Mouse (Mus musculus) forebrain, embryonic 16.5 days (tissue): ENCODE measurements around the gene Kifc3. TPM values are rescaled to one million over a fixed set of nuclear protein-coding genes. Genes with fewer than 3 reads are reported as not detected.
"Not testable (repeated sequence)": the region's sequence is repeated elsewhere in the genome, so short reads cannot be mapped to it uniquely, and the experiment has no call there.

ENCODE experiments used
- ATAC-seq: fragments of 200-750 bp; cut with Nextera tagmentation; 2 replicates; pipeline ENCODE4 v1.8.0; 2017; ENCODE audit warnings: mild to moderate bottlenecking, moderate library complexity
- H3K27ac ChIP-seq: fragments of 300-500 bp; sonication (generic); 2 replicates; pipeline ENCODE4 v1.5.1; 2014; ENCODE audit warnings: low read length, control low read depth
- H3K27me3 ChIP-seq: fragments of 300-500 bp; sonication (generic); replicated peaks from 2 replicates; pipeline ENCODE4 v1.6.1; 2014; ENCODE audit warnings: low read length; ENCODE audit not compliant: control insufficient read depth, insufficient read depth
- H3K36me3 ChIP-seq: fragments of 300-500 bp; sonication (generic); 2 replicates; pipeline ENCODE4 v1.6.1; 2014; ENCODE audit not compliant: control insufficient read depth, insufficient read depth
- H3K4me1 ChIP-seq: fragments of 300-500 bp; sonication (generic); replicated peaks from 2 replicates; pipeline ENCODE4 v1.6.1; 2014; ENCODE audit warnings: low read length; ENCODE audit not compliant: control insufficient read depth, insufficient read depth
- H3K4me2 ChIP-seq: fragments of 300-500 bp; sonication (generic); 2 replicates; pipeline ENCODE4 v1.6.1; 2014; ENCODE audit warnings: mild to moderate bottlenecking, low read length, control low read depth
- H3K4me3 ChIP-seq: fragments of 300-500 bp; sonication (generic); replicated peaks from 2 replicates; pipeline ENCODE4 v1.5.1; 2014; ENCODE audit warnings: mild to moderate bottlenecking, low read length, control low read depth
- H3K9ac ChIP-seq: fragments of 300-500 bp; sonication (generic); replicated peaks from 2 replicates; pipeline ENCODE4 v1.6.1; 2014; ENCODE audit warnings: low read depth, low read length, control low read depth
- H3K9me3 ChIP-seq: fragments of 300-500 bp; sonication (generic); 2 replicates; pipeline ENCODE4 v1.6.1; 2016; ENCODE audit warnings: low read length; ENCODE audit not compliant: control insufficient read depth
- WGBS: fragments of 180-500 bp; shearing (Covaris S2); extraction: QIAGEN DNeasy Blood & Tissue Kit; methylation state at CpG from one replicate; pipeline ENCODE4 v1.1.7; 2014; 5-methylcytosine and 5-hydroxymethylcytosine counted together
- polyA plus RNA-seq: library from polyadenylated mRNA; unstranded; fragments of >200 nt; fragmentation: Nextera tagmentation; extraction: Ambion mirVana; gene quantifications from 2 replicates; pipeline ENCODE4 v1.2.1, GENCODE M21; 2015

Kifc3 gene
- polyA plus RNA-seq, 1 experiment from 2014 or later: 21.9 TPM

DNA sequence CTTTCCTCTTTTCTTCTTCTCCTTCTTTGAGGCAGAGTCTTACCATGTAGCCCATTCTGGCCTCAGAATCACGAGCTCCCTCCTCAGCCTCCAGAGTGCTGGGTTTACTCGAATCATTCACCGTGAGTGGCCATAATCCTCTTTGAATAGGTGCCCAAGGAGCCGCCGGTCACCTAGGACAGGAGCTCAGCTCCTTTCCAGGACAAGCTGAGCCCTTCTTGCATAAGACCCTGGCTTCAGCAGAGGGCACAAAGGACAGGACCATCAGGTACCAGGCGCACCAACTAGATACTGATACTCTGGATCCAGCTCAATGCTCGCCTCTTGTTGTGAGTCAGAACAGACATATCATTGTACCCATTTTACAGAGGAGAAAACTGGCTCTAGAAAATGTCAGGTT is 36.2 kb downstream of the Kifc3 start:
- Histone ChIP-seq H3K36me3 (no peaks in the 10 kb centered on the region), H3K27me3 (no peaks in the 10 kb centered on the region), H3K4me2 (no peak overlapping the region), H3K27ac (no peak overlapping the region), H3K9me3 (no peaks in the 10 kb centered on the region), H3K4me3 (no peak overlapping the region), H3K4me1 (no peaks in the 10 kb centered on the region), H3K9ac (no peak overlapping the region)
- no peak for ATAC-seq
- WGBS: 47% methylated on average over 7 of the region's 7 CpGs

DNA sequence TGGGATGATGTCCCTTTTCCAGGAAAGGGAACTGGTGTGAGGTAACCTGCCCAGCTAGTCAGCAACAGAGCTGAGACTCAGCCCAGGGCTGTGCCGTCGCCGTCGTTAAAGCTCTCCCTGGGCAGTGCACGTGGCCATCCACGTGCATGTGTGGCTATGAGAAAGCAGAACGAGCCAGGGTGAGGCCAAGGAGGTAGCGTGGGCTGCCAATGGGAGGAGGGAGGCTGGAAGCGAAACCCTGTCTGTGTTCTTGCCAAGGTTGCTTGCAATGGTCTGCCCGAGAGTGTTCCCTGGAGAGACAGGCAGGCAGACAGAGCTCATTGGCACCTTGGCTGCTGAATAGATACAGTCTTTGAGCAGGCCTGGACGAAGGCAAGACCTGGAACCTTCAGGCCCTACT is 36.7 kb downstream of the Kifc3 start:
- Histone ChIP-seq H3K27me3 (no peaks in the 10 kb centered on the region), H3K4me2 (no peak overlapping the region), H3K9me3 (no peaks in the 10 kb centered on the region), H3K36me3 (no peaks in the 10 kb centered on the region), H3K4me3 (no peak overlapping the region), H3K9ac (peak overlapping the region; percentile 10; the same call in 1 of the 2 replicates), H3K27ac (no peak overlapping the region), H3K4me1 (no peaks in the 10 kb centered on the region)
- WGBS: 41% methylated on average over 11 of the region's 11 CpGs
- no peak for ATAC-seq

GRCm38 (mm10) chr8:95164469-95164868 is 38.1 kb downstream of the Kifc3 start:
- H3K4me2 ChIP-seq: no peak overlapping the region
- 48% methylated on average over 7 of the region's 7 CpGs for WGBS
- H3K9ac ChIP-seq: no peak overlapping the region
- H3K4me1 ChIP-seq: no peaks in the 10 kb centered on the region
- ATAC-seq: no peak
- H3K27me3 ChIP-seq: no peaks in the 10 kb centered on the region
- no peak overlapping the region for H3K27ac ChIP-seq
- H3K9me3 ChIP-seq: no peaks in the 10 kb centered on the region
- H3K4me3 ChIP-seq: no peak overlapping the region
- H3K36me3 ChIP-seq: no peaks in the 10 kb centered on the region

GRCm38 (mm10) chr8:95163969-95164368 is 38.6 kb downstream of the Kifc3 start:
- not testable (repeated sequence) for H3K36me3 ChIP-seq, H3K27ac ChIP-seq, ATAC-seq, H3K27me3 ChIP-seq, H3K9me3 ChIP-seq, H3K9ac ChIP-seq, H3K4me3 ChIP-seq, H3K4me1 ChIP-seq, H3K4me2 ChIP-seq
- WGBS: 68% methylated on average over 2 of the region's 2 CpGs

- no peak overlapping the region for H3K4me2 ChIP-seq
- WGBS: 68% methylated on average over 6 of the region's 6 CpGs
These were observed 39.8 kb downstream of the Kifc3 start for GRCm38 (mm10) chr8:95162785-95163184.

GRCm38 (mm10) chr8:95159344-95159743 is 43.3 kb downstream of the Kifc3 start:
- no peaks in the 10 kb centered on the region for H3K9me3 ChIP-seq
- no peaks in the 10 kb centered on the region for H3K36me3 ChIP-seq
- ATAC-seq: no peak
- H3K4me3 ChIP-seq: no peak overlapping the region
- H3K4me2 ChIP-seq: no peak overlapping the region
- no peak overlapping the region for H3K27ac ChIP-seq
- WGBS: 72% methylated on average over 3 of the region's 3 CpGs
- no peaks in the 10 kb centered on the region for H3K4me1 ChIP-seq
- H3K27me3 ChIP-seq: no peaks in the 10 kb centered on the region
- H3K9ac ChIP-seq: no peak overlapping the region

More at GRCm38 (mm10) chr8:95162785-95163184, 39.8 kb downstream of the Kifc3 start:
- Histone ChIP-seq H3K9ac (no peak overlapping the region), H3K36me3 (no peaks in the 10 kb centered on the region), H3K9me3 (no peaks in the 10 kb centered on the region), H3K4me1 (no peaks in the 10 kb centered on the region), H3K27ac (no peak overlapping the region), H3K4me3 (no peak overlapping the region), H3K27me3 (no peaks in the 10 kb centered on the region)
- no peak for ATAC-seq

GRCm38 (mm10) chr8:95158654-95159053 is 44.0 kb downstream of the Kifc3 start:
- 82% methylated on average over 8 of the region's 8 CpGs for WGBS
- H3K4me2 ChIP-seq: no peak overlapping the region
- ATAC-seq: no peak
- H3K4me3 ChIP-seq: no peak overlapping the region
- H3K9ac ChIP-seq: no peak overlapping the region
- H3K27me3 ChIP-seq: no peaks in the 10 kb centered on the region
- no peaks in the 10 kb centered on the region for H3K4me1 ChIP-seq
- no peaks in the 10 kb centered on the region for H3K36me3 ChIP-seq
- H3K27ac ChIP-seq: no peak overlapping the region
- H3K9me3 ChIP-seq: no peaks in the 10 kb centered on the region

- Histone ChIP-seq H3K27ac (no peak overlapping the region), H3K9ac (no peak overlapping the region), H3K27me3 (no peaks in the 10 kb centered on the region), H3K9me3 (no peaks in the 10 kb centered on the region), H3K4me1 (no peaks in the 10 kb centered on the region), H3K4me3 (no peak overlapping the region), H3K36me3 (no peaks in the 10 kb centered on the region), H3K4me2 (no peak overlapping the region)
- peak; percentile 65; the same call in 1 of the 2 replicates for ATAC-seq
- WGBS: 35% methylated on average over 3 of the region's 3 CpGs
These were observed 45.5 kb downstream of the Kifc3 start for GRCm38 (mm10) chr8:95157145-95157544.

DNA sequence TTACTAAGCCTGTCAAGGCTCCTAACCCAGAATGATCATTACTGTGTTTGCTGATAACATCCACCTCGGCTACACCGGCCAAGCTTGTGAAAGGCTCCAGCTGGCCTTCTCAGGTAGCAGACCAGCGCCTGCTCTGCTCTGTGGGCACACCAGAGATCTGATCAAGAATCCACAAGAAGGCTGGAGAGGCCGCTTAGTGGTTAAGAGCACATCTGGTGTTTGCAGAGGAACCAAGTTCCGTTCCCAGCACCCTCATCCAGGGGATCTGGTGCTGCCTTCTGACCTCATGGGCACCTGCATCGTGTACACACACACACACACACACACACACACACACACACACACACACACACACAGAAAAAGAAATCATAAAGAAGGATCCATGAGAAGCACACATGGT is 46.5 kb downstream of the Kifc3 start:
- H3K4me1 ChIP-seq: no peaks in the 10 kb centered on the region
- 96% methylated on average over 6 of the region's 6 CpGs for WGBS
- no peak overlapping the region for H3K27ac ChIP-seq
- no peak overlapping the region for H3K4me3 ChIP-seq
- no peaks in the 10 kb centered on the region for H3K27me3 ChIP-seq
- H3K9ac ChIP-seq: no peak overlapping the region
- no peaks in the 10 kb centered on the region for H3K9me3 ChIP-seq
- ATAC-seq: no peak
- no peak overlapping the region for H3K4me2 ChIP-seq
- no peaks in the 10 kb centered on the region for H3K36me3 ChIP-seq

GRCm38 (mm10) chr8:95155361-95155760 is 47.3 kb downstream of the Kifc3 start:
- Histone ChIP-seq H3K27me3 (no peaks in the 10 kb centered on the region), H3K36me3 (no peaks in the 10 kb centered on the region), H3K4me3 (no peak overlapping the region), H3K9ac (no peak overlapping the region), H3K4me2 (no peak overlapping the region), H3K4me1 (no peaks in the 10 kb centered on the region), H3K27ac (no peak overlapping the region), H3K9me3 (no peaks in the 10 kb centered on the region)
- WGBS: 91% methylated on average over 5 of the region's 5 CpGs
- no peak for ATAC-seq
